Mouse (Mus musculus): ENCODE data around the gene I830077J02Rik.

I830077J02Rik gene

DNA sequence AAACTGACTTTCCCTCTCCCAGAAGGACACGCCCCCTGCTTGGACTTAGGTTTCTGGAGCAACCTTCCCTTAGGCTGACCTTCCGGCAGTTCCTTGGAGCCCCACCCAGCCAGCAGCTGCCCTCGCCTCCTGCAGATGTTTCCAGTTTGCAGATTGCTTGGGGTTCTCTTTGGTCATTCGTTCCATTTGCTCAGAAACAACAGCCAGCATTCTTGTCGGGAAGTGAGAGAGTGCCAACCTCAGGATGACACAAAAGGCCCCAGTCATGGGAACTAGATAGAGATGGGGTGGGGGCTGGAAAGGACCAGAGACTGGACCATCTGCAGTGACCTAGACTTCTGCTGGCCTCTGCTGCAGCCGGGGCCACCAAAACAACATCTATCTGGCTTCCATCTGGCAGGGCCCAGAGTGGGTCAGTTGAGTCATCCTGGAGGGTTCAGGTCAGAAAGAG, 38.5 kb downstream of the I830077J02Rik start:
- in situ Hi-C loops (cut with MseI, MboI): loop anchor here in 1 of 2 experiments (10.0 kb wide), 1 partner anchor 119 kb away; no protein-coding TSS in a partner anchor

DNA sequence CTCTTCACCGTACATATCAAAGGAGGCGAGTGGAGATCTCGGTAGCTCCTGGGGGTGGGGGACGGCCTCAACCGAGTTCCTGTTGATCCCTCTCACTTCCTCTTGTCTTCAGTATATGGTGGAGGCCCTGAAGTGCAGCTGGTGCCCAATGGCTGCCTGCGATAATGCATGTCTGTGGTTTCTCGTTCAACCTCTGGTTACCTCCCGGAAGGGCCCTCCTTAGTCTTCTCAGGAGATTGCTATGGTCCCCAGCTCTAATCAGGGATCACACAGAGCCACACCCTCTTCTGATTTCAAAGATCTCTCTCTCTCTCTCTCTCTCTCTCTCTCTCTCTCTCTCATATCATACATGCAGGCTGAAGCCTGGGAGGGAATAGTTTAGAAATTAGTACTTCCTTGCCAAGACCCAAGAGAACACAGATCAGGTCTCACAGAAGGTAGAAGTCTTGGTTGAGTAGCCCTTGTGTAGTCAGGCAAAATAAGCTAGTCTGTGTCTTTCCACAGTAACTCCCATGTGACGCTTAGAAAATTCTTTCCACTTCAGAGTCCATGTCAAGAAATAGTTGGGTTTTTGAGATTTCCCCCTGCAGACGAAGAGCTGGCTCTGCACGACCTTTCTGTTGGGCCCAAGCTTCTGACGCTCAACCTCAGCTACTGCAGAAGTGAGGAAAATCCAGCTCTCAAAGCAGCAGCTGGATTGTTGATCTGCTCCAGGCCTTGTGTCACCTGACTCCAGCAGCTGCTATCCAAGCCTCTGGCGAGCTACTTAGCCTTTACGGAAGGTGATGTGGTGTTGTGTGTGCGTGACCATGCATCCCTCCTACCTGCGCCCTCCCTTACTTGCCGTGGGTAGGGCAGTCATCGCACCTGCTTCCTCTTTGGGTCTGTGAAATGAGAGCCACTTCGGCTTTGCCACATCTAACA, 39.6 kb downstream of the I830077J02Rik start:
- in situ Hi-C loops (cut with MseI, MboI): loop anchor here in 1 of 2 experiments (10.0 kb wide), 1 partner anchor 118 kb away; no protein-coding TSS in a partner anchor

DNA sequence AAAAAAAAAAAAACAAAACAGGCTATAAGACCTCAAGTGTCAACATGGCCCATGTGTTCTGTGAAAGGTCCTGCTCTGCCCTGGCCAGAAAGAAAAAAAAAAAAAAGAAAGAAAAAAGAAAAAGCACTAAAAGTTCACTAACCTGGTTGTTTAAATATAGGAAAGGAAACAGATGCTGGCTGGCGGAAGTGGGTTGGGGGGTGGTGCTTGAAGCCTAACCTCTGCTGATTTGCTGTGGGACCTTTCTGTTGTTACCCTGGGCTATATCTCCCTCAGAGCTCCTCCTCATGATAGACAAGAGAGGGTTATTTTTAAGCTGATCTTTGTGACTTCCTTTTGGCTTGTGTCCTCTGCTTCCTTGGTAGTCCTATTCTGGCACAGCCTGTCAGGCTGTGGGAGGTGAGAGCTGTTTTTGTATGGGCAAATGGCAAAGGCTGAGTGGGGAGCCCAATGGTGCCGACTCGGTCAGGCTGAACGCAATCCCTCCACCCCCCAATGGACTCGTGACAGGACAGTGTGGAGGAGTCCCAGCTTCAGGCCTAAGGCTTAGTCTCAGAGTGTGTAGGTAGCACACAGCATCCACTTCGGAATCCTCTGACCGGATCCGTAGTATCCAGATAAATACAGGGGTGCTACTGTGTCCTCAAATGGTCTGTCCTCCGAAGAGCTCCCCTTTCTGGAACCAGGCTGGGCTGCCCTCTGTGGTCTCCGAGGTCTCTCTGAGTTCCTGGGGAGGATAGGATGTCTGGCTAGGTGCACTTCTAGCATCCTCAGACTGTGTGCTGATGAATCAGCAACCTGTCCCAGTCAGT, 40.5 kb downstream of the I830077J02Rik start:
- in situ Hi-C loops (cut with MseI, MboI): loop anchor here in 1 of 2 experiments (10.0 kb wide), 1 partner anchor 117 kb away; no protein-coding TSS in a partner anchor

DNA sequence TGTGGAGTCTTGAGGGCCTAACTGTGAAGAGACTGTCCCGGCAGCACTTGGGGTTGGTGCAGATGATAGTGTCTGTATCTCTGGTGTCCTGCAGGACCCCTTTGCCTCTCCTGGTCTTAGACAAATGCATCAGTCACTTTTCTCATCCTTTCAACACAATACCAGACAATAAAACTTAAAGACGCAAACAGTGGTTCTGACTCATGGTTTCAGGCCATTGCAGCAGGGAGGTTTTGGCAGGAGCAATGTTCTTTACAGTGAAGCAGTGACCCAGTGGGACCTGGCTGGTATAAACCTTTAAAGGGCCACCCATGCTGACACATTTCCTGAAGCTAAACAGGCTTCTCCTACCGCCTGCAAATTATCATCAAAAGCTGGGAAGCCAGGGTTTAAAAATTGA, 41.3 kb downstream of the I830077J02Rik start:
- in situ Hi-C loops (cut with MseI, MboI): loop anchor here in 1 of 2 experiments (10.0 kb wide), 1 partner anchor 116 kb away; no protein-coding TSS in a partner anchor

DNA sequence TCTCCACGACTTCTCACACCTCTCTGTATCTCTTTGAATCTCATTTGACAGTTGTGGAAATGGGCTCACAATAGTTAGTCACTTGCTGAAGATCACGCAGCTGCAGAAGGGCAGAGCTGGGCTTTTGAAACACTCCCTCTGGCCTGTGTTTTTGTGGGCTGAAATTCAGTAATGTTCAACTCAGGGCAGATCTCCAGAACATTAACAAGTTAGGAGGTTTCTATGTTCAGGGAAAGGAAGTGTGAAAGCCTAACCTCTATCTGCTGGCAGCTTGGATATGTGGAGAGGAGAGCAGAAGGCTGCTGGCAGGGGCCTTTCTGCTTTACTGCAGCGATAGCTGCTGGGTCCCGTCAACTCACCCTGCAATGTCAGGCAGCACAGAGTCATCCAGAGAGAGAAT, 42.2 kb downstream of the I830077J02Rik start:
- in situ Hi-C loops (cut with MseI, MboI): loop anchor here in 1 of 2 experiments (10.0 kb wide), 1 partner anchor 115 kb away; no protein-coding TSS in a partner anchor

DNA sequence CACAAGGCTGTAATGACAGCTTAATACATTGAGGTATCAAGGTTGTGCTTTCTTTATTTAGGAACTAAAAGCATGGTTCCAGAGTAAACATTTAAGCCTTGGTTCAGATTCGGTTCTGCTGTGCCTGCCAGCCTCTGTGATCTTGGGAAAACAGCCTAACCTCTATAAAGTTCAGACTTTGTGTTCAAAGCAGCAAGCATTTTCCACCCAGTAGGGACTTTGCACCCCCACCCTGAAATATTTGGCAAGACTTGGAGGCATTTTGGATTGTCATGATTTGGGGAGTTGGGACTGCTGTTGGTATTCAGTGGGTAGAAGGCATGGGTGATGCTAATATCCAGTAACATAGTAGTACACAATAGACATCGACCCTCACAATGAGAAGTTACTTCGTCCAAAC, 43.5 kb downstream of the I830077J02Rik start:
- in situ Hi-C loops (cut with MseI, MboI): no loop called here

DNA sequence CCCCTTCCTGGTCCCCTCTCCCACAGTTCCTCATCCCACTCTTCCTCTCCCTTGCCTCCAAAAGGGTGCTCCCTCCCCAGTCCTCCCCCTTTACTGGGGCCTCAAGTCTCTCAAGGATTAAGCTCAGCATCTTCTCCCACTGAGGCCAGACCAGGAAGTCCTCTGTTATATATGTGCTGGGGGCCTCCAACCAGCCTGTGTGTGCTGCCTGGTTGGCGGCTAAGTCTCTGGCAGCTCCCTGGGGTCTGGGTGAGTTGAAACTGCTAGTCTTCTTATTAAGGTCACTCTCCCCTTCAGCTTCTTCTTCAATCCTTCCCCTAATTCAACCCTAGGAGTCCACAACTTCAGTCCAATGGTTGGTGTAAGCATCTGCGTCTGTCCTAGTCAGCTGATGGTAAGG, 49.4 kb downstream of the I830077J02Rik start:
- in situ Hi-C loops (cut with MseI, MboI): no loop called here

DNA sequence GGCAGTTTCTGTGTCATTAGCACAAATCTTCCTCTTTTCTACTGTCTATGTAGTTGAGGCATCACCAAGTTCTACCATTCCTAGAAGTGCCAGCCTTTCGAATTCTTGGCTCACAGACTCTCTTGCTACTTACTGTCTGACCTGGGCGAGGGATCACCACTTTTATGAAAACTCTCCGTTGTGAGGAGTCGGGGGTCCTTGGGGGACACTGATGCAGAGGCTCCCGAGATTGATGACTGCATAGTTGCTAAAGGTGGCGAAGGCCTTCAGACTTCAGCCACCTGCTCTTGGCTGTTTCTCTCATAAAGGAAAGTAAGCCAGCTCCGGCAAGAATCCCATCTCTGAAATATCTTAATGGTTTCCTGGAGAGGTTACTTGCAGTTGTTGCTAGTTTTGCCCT, 50.4 kb downstream of the I830077J02Rik start:
- in situ Hi-C loops (cut with MseI, MboI): no loop called here

DNA sequence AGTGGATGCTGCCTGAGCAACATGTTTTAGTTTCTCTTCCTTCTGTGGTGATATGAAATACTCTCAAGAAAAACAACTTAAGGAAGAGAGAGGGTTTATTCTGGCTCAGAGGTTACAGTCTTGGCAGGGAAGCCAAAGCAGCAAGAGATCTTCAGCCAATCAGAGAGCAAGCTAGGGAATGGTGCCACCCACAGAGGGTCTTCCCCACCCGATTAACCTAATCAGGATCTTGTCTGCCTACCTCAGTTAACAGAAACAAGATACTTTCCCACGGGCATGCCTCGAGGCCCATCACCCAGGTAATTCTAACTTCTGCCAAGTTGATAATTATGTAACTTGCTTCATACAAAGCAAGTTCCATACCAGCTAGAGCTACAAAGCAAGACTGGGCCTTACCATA, 52.0 kb downstream of the I830077J02Rik start:
- in situ Hi-C loops (cut with MseI, MboI): no loop called here

DNA sequence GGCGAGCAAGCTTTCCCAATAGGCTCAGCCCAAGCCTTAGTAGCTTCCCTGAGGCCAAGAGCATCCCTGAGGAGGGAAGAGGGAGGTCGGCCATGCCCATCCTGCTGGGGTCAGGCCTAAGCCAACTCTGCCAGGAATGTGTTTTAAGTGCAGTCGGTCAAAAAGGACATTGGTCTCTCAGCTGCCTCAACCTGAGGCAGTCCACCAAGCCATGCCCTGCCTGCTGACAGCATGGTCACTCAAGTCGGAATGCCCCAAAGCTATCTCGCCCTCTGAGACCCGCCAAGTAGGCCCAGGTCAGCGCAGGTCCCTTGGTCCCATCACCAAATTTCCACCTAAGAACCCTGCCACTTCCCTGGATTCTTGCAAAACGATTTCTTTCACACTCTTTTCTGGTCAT, 53.7 kb downstream of the I830077J02Rik start:
- in situ Hi-C loops (cut with MseI, MboI): no loop called here

DNA sequence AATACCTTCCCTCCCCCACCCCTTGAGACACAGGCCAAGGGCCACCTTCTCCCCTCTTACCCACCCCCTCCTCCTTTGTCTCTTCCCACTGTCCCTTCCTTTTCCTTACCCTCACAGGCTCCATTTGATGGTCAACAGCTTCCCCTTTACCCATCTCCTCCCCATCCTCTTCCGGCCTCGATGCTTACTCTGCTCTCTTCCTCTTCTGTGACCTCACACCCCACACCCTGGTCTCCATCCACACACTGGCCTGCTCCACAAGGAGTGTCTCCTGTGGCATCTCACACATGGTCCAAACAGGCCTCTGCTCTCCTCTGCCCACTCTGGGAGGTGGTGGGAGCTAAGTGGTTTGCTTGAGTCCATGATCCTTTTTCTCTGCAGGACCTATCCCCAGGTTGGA, 54.5 kb downstream of the I830077J02Rik start:
- in situ Hi-C loops (cut with MseI, MboI): no loop called here

DNA sequence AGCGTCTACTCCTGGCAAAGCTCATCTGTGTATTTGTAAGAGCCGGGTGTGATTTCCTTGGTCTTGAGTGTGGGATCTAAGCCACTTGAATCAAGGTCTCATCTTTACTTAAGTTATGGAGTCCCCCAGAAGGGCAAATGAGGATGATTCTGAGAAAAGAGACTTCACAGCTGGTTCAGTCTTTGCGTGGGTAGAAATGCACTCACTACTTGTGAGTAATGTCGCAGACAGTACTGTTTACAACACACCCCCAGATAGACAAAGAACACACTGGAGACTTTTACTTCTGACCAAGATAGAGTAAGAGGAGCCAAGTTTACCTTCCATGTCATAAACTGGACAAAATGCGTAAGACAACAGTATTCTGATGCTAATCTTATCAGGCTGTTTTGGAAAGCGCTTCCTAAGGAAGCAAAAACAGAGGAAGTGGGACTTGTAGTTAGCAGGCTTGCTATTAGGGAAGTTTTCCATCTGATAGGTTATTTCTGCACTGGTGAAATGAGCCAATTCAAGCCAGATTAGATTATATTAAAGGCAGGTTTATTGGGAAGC, 55.1 kb downstream of the I830077J02Rik start:
- in situ Hi-C loops (cut with MseI, MboI): no loop called here

DNA sequence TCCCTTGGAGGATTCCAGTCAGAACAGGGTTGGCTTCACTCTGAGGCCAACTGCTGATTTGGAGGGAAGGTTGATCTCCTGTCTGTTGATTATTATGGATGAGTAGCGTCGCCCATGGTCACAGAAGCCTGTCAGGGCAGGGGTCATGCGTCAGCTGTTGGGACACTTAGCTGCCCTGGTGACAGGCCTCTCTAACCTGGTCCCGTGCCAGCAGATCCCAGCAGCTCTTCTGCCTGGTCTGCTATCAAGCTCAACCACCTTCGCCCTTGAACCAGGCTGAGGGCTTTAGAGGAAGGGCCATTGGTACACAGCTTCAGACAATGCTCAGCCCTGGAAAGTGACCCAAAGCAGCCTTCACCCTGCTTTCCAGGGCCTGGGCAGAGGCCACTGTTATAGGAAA, 56.4 kb downstream of the I830077J02Rik start:
- in situ Hi-C loops (cut with MseI, MboI): no loop called here

All from mouse trophoblast stem cell (cell line).